Mouse (Mus musculus) heart, adult 2 months (tissue): ENCODE data around the gene Ydjc. TPM values are rescaled to one million over a fixed set of nuclear protein-coding genes. Genes with fewer than 3 reads are reported as not detected.

Source experiments
- DNase-seq, 2 experiments: peaks; one replicate each; pipeline ENCODE4 v3.0.0; 2021
- H3K27ac ChIP-seq: fragments of 200-600 bp; 2 replicates; pipeline ENCODE4 v1.8.1; 2022
- H3K27me3 ChIP-seq: fragments of 200-500 bp; 2 replicates; pipeline ENCODE4 v1.6.1; 2012; ENCODE audit warnings: mild to moderate bottlenecking, low read length, inconsistent platforms, mixed read lengths; ENCODE audit not compliant: control insufficient read depth, insufficient read depth
- H3K36me3 ChIP-seq: fragments of 200-500 bp; 2 replicates; pipeline ENCODE4 v1.6.1; 2012; ENCODE audit warnings: low read length, inconsistent platforms; ENCODE audit not compliant: control insufficient read depth, insufficient read depth
- H3K4me1 ChIP-seq: fragments of 200-500 bp; 2 replicates; pipeline ENCODE4 v1.6.1; 2011; ENCODE audit warnings: low read length; ENCODE audit not compliant: control insufficient read depth, insufficient read depth
- H3K4me3 ChIP-seq: fragments of 200-600 bp; 2 replicates; pipeline ENCODE4 v1.8.1; 2022
- H3K79me2 ChIP-seq: fragments of 200-500 bp; replicated peaks from 2 replicates; pipeline ENCODE4 v1.6.1; 2012; ENCODE audit warnings: mild to moderate bottlenecking, inconsistent platforms, low read length, moderate library complexity, mixed read lengths; ENCODE audit not compliant: control insufficient read depth, insufficient read depth
- H3K9ac ChIP-seq: fragments of 200-500 bp; 2 replicates; pipeline ENCODE4 v1.6.1; 2012; ENCODE audit warnings: low read depth, mild to moderate bottlenecking, control low read depth, inconsistent platforms, low read length, mixed read lengths
- CTCF ChIP-seq: fragments of 200-600 bp; IDR thresholded peaks from 2 replicates; pipeline ENCODE4 v1.8.1; 2022; ENCODE audit warnings: antibody characterized with exemption, mild to moderate bottlenecking, moderate library complexity
- EP300 ChIP-seq: fragments of 200-500 bp; IDR thresholded peaks from 2 replicates; pipeline ENCODE4 v1.6.1; 2011; ENCODE audit warnings: low read depth, low read length, control low read depth; ENCODE audit not compliant: insufficient read depth
- POLR2A ChIP-seq: fragments of 200-500 bp; IDR thresholded peaks from 2 replicates; pipeline ENCODE4 v1.6.1; 2011; ENCODE audit warnings: mild to moderate bottlenecking, low read depth, low read length, control low read depth; ENCODE audit not compliant: insufficient read depth
- WGBS: fragments of 180-500 bp; shearing (Covaris S2); methylation state at CpG from one replicate; pipeline ENCODE4 v1.1.7; 2018; 5-methylcytosine and 5-hydroxymethylcytosine counted together
- intact Hi-C: fragments of 180-260 bp; cut with DNase I; formaldehyde crosslinking; loops from one replicate; pipeline ENCODE4 v1.15.1; 2025
- polyA plus RNA-seq: library from polyadenylated mRNA; depleted of rRNA; stranded (reverse); fragments of >200 nt; gene quantifications from 2 replicates; pipeline ENCODE4 v1.2.3, GENCODE M21; 2012
- total RNA-seq, 2 experiments: library from RNA; stranded (reverse); gene quantifications; 2 replicates each; pipeline ENCODE4 v1.2.3; 2021

Ydjc gene
- total and polyA plus RNA-seq, 3 experiments, result 2.4 to 3.3 (median 2.5) TPM

- peaks cover 5% of the 10 kb centered on the region for H3K4me1 ChIP-seq
- H3K4me3 ChIP-seq, result no peak overlapping the region
- intact Hi-C loops, result no loop called here
- peaks cover 8% of the 10 kb centered on the region for H3K79me2 ChIP-seq
- no peak overlapping the region for H3K27ac ChIP-seq
- no peaks in the 10 kb centered on the region for H3K27me3 ChIP-seq
- no peak overlapping the region for H3K9ac ChIP-seq
- TF ChIP-seq CTCF (no peak), EP300 (no peak), POLR2A (no peak)
- H3K36me3 ChIP-seq, result peaks cover 9% of the 10 kb centered on the region
- no peak for DNase-seq
These were observed 41.1 kb downstream of the Ydjc start for GRCm38 (mm10) chr16:17185475-17185874.

GRCm38 (mm10) chr16:17193823-17194222 lies 49.4 kb downstream of the Ydjc start:
- no peak for DNase-seq
- H3K36me3 ChIP-seq, result peaks cover 4% of the 10 kb centered on the region; the same call in 1 of the 2 replicates
- H3K4me3 ChIP-seq, result no peak overlapping the region
- peaks cover 3% of the 10 kb centered on the region for H3K4me1 ChIP-seq
- intact Hi-C loops, result no loop called here
- no peak overlapping the region for H3K9ac ChIP-seq
- H3K27me3 ChIP-seq, result no peaks in the 10 kb centered on the region
- no peak overlapping the region for H3K27ac ChIP-seq
- no peak for TF ChIP-seq CTCF
- TF ChIP-seq POLR2A, result no peak
- no peak for TF ChIP-seq EP300
- WGBS, result 86% methylated on average over 4 of the region's 4 CpGs
- peaks cover 8% of the 10 kb centered on the region for H3K79me2 ChIP-seq

GRCm38 (mm10) chr16:17200121-17200952 lies 55.9 kb downstream of the Ydjc start:
- WGBS, result 3% methylated on average over 24 of the region's 24 CpGs
- H3K4me1 ChIP-seq, result peaks cover 2% of the 10 kb centered on the region
- TF ChIP-seq CTCF, result no peak
- no peak for TF ChIP-seq POLR2A
- no peak for TF ChIP-seq EP300
- peaks cover 4% of the 10 kb centered on the region for H3K36me3 ChIP-seq
- peaks cover 12% of the 10 kb centered on the region for H3K79me2 ChIP-seq
- intact Hi-C loops, result loop anchor here (2.0 kb wide), 1 partner anchor 54 kb away; the partner anchor contains the start of gene Ccdc116
- H3K27me3 ChIP-seq, result no peaks in the 10 kb centered on the region
- H3K4me3 ChIP-seq, result peak overlapping the region; percentile 64
- H3K9ac ChIP-seq, result peak overlapping the region; percentile 96
- no peak for DNase-seq
- H3K27ac ChIP-seq, result peak overlapping the region; percentile 76

GRCm38 (mm10) chr16:17200953-17201707 lies 56.7 kb downstream of the Ydjc start:
- under 1% methylated on average over 72 of the region's 72 CpGs for WGBS
- TF ChIP-seq CTCF, result peak; percentile 20
- peak; percentile 66 for TF ChIP-seq POLR2A
- peak; percentile 46; the same call in 1 of the 2 replicates for TF ChIP-seq EP300
- peaks cover 12% of the 10 kb centered on the region for H3K79me2 ChIP-seq
- H3K4me3 ChIP-seq, result peak overlapping the region; percentile 64
- H3K4me1 ChIP-seq, result peaks cover 2% of the 10 kb centered on the region
- peaks cover 4% of the 10 kb centered on the region for H3K36me3 ChIP-seq
- H3K27ac ChIP-seq, result peak overlapping the region; percentile 76
- H3K9ac ChIP-seq, result peak overlapping the region; percentile 96
- H3K27me3 ChIP-seq, result no peaks in the 10 kb centered on the region
- DNase-seq, result peak; percentile 87 to 89
- intact Hi-C loops, result loop anchor here (2.0 kb wide), 1 partner anchor 54 kb away; the partner anchor contains the start of gene Ccdc116

- WGBS, result 51% methylated on average over 2 of the region's 2 CpGs
- H3K4me1 ChIP-seq, result peaks cover 2% of the 10 kb centered on the region
- peaks cover 11% of the 10 kb centered on the region for H3K79me2 ChIP-seq
- H3K27ac ChIP-seq, result no peak overlapping the region
- intact Hi-C loops, result loop anchor here (2.0 kb wide), 1 partner anchor 55 kb away; the partner anchor contains the start of gene Ccdc116
- no peak overlapping the region for H3K9ac ChIP-seq
- TF ChIP-seq POLR2A (no peak), CTCF (no peak), EP300 (no peak)
- DNase-seq, result no peak
- H3K27me3 ChIP-seq, result no peaks in the 10 kb centered on the region
- H3K4me3 ChIP-seq, result no peak overlapping the region
- peaks cover 4% of the 10 kb centered on the region for H3K36me3 ChIP-seq
These were observed 57.6 kb downstream of the Ydjc start for GRCm38 (mm10) chr16:17201977-17202376.
